Mouse (Mus musculus) left cerebral cortex, postnatal 4 days (tissue): ENCODE measurements at regions not wholly inside any gene's neighbourhood (a gene's known extent, or its start where the extent isn't known, plus 50 kb on each side); places are given as distances from the start of the nearest gene placed in this dataset.
A peak's percentile ranks its signal among the peaks of the same experiment; 100 is the strongest.

ENCODE experiments used
- DNase-seq: peaks from one replicate; pipeline ENCODE4 v3.0.0-alpha.2; 2022
- intact Hi-C: fragments of 180-260 bp; cut with DNase I; formaldehyde crosslinking; loops from one replicate; pipeline ENCODE4 v1.15.1; 2025

GRCm38 (mm10) chr3:52158788-52159260 is 53.9 kb upstream of the Maml3 start:
- intact Hi-C loops: no loop called here

GRCm38 (mm10) chr3:52161688-52162087 is 56.8 kb upstream of the Maml3 start:
- no peak for DNase-seq
- intact Hi-C loops: no loop called here

More at GRCm38 (mm10) chr3:52158788-52159260, 53.9 kb upstream of the Maml3 start:
- no peak for DNase-seq

DNA sequence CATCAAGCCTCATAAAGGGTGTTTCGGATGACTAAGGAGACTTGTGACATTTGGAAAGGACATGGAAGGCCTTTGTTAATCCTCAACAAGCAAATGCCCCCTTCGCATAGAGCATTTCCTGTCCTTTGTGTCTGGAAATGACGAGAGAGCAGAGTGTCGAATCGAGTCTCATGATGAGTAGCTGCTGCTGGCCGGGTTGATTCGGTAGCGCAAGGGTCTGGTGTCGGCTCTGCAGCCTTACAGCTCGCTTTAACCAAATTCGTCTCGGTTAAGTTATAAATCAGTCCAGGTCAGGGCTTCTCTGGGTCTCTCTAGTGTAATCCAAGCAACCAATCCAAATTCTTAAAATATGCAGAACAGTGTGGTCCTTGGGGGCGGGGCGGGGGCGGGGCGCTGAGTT is 59.1 kb upstream of the Maml3 start:
- no peak for DNase-seq
- intact Hi-C loops: no loop called here

DNA sequence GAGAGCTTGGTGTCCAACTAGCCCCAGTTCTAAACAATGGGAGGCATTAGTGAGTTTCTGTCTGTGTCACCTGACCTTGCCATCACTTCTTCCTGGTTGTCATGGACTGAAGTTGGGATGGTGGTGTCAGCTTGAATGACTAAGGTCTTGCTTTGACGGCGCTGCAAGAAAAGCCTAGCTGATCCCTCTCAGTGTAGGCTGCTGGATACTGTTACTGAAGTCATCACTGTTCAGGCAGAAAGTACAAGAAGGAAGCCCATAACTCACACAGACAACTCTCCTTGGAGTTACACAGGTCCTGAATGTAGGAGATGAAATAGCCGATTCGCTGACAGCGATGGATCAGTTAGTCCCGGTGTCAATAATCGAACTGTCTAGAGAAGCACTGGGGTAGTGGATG is 62.5 kb upstream of the Maml3 start:
- DNase-seq: no peak
- intact Hi-C loops: no loop called here

GRCm38 (mm10) chr3:52170847-52171246 is 66.0 kb upstream of the Maml3 start:
- intact Hi-C loops: no loop called here
- DNase-seq: no peak

- intact Hi-C loops: no loop called here
- no peak for DNase-seq
These were observed 66.4 kb upstream of the Maml3 start for GRCm38 (mm10) chr3:52171303-52171702.

GRCm38 (mm10) chr3:52173490-52173889 is 68.6 kb upstream of the Maml3 start:
- intact Hi-C loops: no loop called here

DNA sequence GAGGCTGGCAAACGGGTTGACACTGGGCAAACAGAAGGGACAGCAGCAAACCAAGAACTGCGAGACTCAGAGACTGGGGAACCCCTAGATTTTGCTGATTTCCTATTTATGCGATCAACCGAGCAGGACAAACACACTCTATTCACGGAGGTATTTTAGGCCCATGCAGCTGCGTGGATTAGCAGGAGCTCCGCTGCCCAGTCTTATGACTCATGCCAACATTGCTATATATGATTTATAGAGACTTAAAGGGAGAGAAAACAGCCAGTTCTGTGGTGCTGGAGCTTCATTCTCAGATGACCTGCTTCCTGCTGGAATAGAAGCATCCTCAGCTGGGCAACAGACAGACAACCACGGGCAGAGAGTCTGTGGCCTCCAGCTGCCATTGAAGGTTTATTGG is 71.2 kb upstream of the Maml3 start:
- intact Hi-C loops: no loop called here
- DNase-seq: no peak

More at GRCm38 (mm10) chr3:52173490-52173889, 68.6 kb upstream of the Maml3 start:
- no peak for DNase-seq

- no peak for DNase-seq
- intact Hi-C loops: no loop called here
These were observed 74.0 kb upstream of the Maml3 start for GRCm38 (mm10) chr3:52178851-52179250.

- intact Hi-C loops: loop anchor here (5.0 kb wide), 1 partner anchor 72 kb away; the partner anchor contains the start of gene Maml3
- peak; percentile 94 for DNase-seq
These were observed 74.8 kb upstream of the Maml3 start for GRCm38 (mm10) chr3:52179686-52180085.

- DNase-seq: peak; percentile 46
- intact Hi-C loops: loop anchor here (5.0 kb wide), 1 partner anchor 73 kb away; the partner anchor contains the start of gene Maml3
These were observed 75.4 kb upstream of the Maml3 start for GRCm38 (mm10) chr3:52180306-52180705.

GRCm38 (mm10) chr3:52180785-52181184 is 75.9 kb upstream of the Maml3 start:
- peak; percentile 93 for DNase-seq

GRCm38 (mm10) chr3:52181326-52182101 is 76.6 kb upstream of the Maml3 start:
- intact Hi-C loops: loop anchor here (5.0 kb wide), 1 partner anchor 74 kb away; the partner anchor contains the start of gene Maml3
- no peak for DNase-seq

More at GRCm38 (mm10) chr3:52180785-52181184, 75.9 kb upstream of the Maml3 start:
- intact Hi-C loops: loop anchor here (5.0 kb wide), 1 partner anchor 73 kb away; the partner anchor contains the start of gene Maml3

GRCm38 (mm10) chr3:52184241-52184640 is 79.4 kb upstream of the Maml3 start:
- intact Hi-C loops: loop anchor here (5.0 kb wide), 1 partner anchor 77 kb away; the partner anchor contains the start of gene Maml3
- no peak for DNase-seq

DNA sequence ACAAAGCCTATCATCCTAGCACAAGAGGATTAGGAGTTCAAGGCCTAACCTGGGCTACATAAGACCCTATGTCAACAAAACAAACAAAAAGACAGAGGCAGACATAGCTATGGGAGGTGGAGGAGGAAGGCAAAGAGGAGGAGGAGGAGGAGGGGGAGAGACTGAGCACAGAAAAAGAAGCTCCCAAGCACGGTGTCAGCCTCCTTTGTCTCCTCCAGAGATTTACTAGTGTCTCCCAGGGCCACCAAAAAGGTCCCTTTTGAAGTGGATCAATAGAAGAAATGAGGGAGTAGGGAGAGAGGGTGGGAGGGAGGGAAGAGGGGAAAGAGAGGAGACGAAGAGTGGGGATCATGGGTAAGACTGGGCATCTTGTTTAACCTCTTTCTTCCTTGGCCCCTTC is 80.5 kb upstream of the Maml3 start:
- intact Hi-C loops: no loop called here
- no peak for DNase-seq

GRCm38 (mm10) chr3:52187401-52187801 is 80.7 kb upstream of the Foxo1 start:
- intact Hi-C loops: no loop called here
- no peak for DNase-seq

GRCm38 (mm10) chr3:52188303-52188702 is 79.8 kb upstream of the Foxo1 start:
- no peak for DNase-seq
- intact Hi-C loops: no loop called here

GRCm38 (mm10) chr3:52189016-52189415 is 79.1 kb upstream of the Foxo1 start:
- intact Hi-C loops: no loop called here
- no peak for DNase-seq

GRCm38 (mm10) chr3:52190021-52190420 is 78.1 kb upstream of the Foxo1 start:
- DNase-seq: no peak
- intact Hi-C loops: loop anchor here (10.0 kb wide), 1 partner anchor 145 kb away; no protein-coding TSS in a partner anchor

DNA sequence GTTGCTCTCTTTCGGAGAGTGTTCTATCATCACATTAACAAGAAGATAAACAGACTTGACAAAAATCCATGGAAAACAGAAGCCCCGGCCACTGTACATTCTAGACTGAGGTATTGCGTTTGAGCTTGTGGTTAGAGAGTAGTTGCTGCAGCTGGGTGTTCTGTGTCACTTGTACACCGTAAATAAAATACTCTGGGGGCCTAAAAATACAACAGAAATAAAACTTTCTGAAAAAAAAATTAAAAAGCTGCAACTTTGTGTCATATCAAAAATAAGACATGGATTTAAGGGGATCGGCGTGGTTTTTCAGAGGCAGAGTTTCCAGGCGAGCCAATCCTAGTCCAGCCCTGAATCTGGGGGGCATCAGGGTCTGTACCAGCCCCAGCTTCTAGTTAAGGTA is 75.1 kb upstream of the Foxo1 start:
- intact Hi-C loops: loop anchor here (10.0 kb wide), 1 partner anchor 148 kb away; no protein-coding TSS in a partner anchor

DNA sequence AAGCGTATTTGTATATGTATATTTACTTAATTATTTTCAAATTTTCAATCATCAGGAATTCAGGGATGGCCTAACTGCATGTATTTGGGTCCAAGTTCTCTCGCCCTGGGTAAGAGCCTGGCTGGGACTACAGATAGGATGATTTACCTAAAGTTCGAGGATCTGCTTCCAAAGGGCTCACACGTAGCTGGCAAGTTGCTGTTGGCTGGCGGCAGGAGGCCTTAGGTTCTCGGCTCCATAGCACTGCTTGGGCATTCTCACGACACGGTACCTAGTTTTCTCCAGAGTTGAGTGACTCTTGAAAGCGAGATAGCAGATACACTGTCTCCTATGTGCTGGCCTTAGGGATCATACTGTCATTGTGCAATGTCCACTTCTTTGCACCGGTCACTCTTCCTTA is 73.9 kb upstream of the Foxo1 start:
- intact Hi-C loops: loop anchor here (2.0 to 10.0 kb wide), 2 partner anchors 91 to 149 kb away; no protein-coding TSS in a partner anchor

More for the DNA sequence above, 75.1 kb upstream of the Foxo1 start:
- no peak for DNase-seq

GRCm38 (mm10) chr3:52195486-52195885 is 72.7 kb upstream of the Foxo1 start:
- intact Hi-C loops: loop anchor here (2.0 to 10.0 kb wide), 2 partner anchors 93 to 151 kb away; no protein-coding TSS in a partner anchor
- no peak for DNase-seq

More for the DNA sequence above, 73.9 kb upstream of the Foxo1 start:
- DNase-seq: no peak
